Mouse (Mus musculus) liver, embryonic 12.5 days (tissue): Measurements from ENCODE around the gene Tmem100. TPM values are rescaled to one million over a fixed set of nuclear protein-coding genes. Genes with fewer than 3 reads are reported as not detected.

Source experiments
- ATAC-seq: fragments of 200-750 bp; cut with Nextera tagmentation; 2 replicates; pipeline ENCODE4 v1.8.0; 2017; ENCODE audit warnings: moderate number of reproducible peaks, mild to moderate bottlenecking, moderate library complexity
- H3K27ac ChIP-seq: fragments of 300-500 bp; sonication (generic); 2 replicates; pipeline ENCODE4 v1.5.1; 2016; ENCODE audit warnings: mild to moderate bottlenecking
- H3K27me3 ChIP-seq: fragments of 300-500 bp; sonication (generic); replicated peaks from 2 replicates; pipeline ENCODE4 v1.6.1; 2016; ENCODE audit warnings: mild to moderate bottlenecking, moderate library complexity
- H3K36me3 ChIP-seq: fragments of 300-500 bp; sonication (generic); 2 replicates; pipeline ENCODE4 v1.6.1; 2016; ENCODE audit warnings: mild to moderate bottlenecking, moderate library complexity
- H3K4me1 ChIP-seq: fragments of 300-500 bp; sonication (generic); 2 replicates; pipeline ENCODE4 v1.6.1; 2016
- H3K4me2 ChIP-seq: fragments of 300-500 bp; sonication (generic); 2 replicates; pipeline ENCODE4 v1.6.1; 2016; ENCODE audit warnings: mild to moderate bottlenecking, moderate library complexity
- H3K4me3 ChIP-seq: fragments of 300-500 bp; sonication (generic); 2 replicates; pipeline ENCODE4 v1.5.1; 2016; ENCODE audit warnings: mild to moderate bottlenecking, moderate library complexity
- H3K9ac ChIP-seq: fragments of 300-500 bp; sonication (generic); 2 replicates; pipeline ENCODE4 v1.6.1; 2016; ENCODE audit warnings: mild to moderate bottlenecking, moderate library complexity
- H3K9me3 ChIP-seq: fragments of 300-500 bp; sonication (generic); replicated peaks from 2 replicates; pipeline ENCODE4 v1.6.1; 2016; ENCODE audit warnings: mild to moderate bottlenecking, moderate library complexity
- WGBS: fragments of 180-500 bp; shearing (Covaris S2); methylation state at CpG from one replicate; pipeline ENCODE4 v1.1.7; 2016; ENCODE audit not compliant: insufficient replicate concordance; 5-methylcytosine and 5-hydroxymethylcytosine counted together
- polyA plus RNA-seq: library from polyadenylated mRNA; unstranded; fragments of >200 nt; fragmentation: Nextera tagmentation; extraction: Ambion mirVana; gene quantifications from 2 replicates; pipeline ENCODE4 v1.2.1, GENCODE M21; 2016

Tmem100 gene
- polyA plus RNA-seq, 1 experiment from 2014 or later: 0.55 TPM

DNA sequence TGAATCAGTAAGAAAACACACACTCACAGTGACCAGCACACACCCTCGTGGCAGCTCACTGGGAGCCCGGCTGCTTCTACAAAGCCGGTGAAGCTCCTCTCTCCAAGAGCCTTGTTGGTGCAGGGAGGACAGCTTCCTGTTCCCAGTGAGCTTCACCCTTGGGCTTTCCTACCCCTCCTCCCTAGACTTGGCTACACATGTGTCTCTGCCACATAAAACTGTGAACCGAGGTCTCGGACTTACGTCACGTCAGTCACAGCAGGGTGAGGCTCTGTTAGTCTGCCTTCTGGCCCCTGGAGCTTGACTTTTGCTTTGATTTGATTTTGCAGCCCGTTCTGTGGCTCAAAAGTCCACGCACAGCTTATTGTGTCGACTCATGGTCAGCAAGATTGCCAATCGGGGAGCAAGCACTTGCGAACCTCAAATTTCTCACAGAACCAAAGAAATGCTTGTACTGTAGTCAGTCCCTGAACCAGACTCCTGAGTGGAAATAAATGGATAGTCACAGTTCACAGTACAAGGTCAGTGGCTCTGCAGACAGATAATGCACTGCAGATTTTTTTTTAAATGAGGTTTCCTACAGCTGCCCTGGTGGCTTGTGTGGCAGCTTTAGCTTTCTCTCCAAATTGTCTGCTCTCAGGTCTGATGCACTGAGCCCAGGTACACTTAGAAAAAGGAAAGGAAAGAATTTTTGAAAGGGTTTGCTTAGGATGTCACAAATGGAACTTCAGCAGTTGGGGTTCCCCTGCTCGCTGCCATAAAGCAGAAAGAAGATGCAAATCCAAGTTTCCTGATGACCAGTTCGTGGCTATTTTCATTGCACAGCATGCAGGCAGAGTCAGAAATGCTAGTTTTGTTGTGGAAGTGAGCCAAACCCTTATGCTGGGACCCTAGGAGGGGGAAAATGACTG lies 4.0 kb upstream of the Tmem100 start:
- WGBS: 58% methylated on average over 14 of the region's 14 CpGs
- H3K36me3 ChIP-seq: no peaks in the 10 kb centered on the region
- H3K27ac ChIP-seq: no peak overlapping the region
- no peak overlapping the region for H3K4me3 ChIP-seq
- H3K4me1 ChIP-seq: no peaks in the 10 kb centered on the region
- H3K9ac ChIP-seq: no peak overlapping the region
- peaks cover 18% of the 10 kb centered on the region for H3K27me3 ChIP-seq
- ATAC-seq: no peak
- H3K9me3 ChIP-seq: no peaks in the 10 kb centered on the region
- no peak overlapping the region for H3K4me2 ChIP-seq

DNA sequence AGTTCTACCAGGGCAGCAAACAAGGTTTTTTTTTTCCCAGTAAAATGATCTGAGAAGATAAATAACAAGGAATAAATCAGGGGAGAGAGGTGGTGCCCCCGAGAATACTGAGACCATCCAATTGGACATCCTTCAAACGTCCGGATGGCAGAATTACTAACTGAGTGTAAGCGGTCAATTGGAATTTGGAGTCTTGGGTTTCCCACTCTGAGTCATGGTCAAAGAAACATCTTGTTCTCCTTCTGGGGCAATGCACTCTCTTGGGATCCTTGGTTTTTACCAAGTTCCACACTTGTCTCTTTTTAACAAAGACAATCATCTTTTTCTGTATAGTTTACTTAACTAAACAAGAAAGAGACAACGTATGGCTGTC lies 3.4 kb upstream of the Tmem100 start:
- no peak for ATAC-seq
- Histone ChIP-seq H3K9ac (no peak overlapping the region), H3K9me3 (no peaks in the 10 kb centered on the region), H3K4me3 (no peak overlapping the region), H3K4me1 (no peaks in the 10 kb centered on the region), H3K27ac (no peak overlapping the region), H3K36me3 (no peaks in the 10 kb centered on the region), H3K4me2 (no peak overlapping the region), H3K27me3 (peaks cover 24% of the 10 kb centered on the region)
- 74% methylated on average over 5 of the region's 5 CpGs for WGBS

DNA sequence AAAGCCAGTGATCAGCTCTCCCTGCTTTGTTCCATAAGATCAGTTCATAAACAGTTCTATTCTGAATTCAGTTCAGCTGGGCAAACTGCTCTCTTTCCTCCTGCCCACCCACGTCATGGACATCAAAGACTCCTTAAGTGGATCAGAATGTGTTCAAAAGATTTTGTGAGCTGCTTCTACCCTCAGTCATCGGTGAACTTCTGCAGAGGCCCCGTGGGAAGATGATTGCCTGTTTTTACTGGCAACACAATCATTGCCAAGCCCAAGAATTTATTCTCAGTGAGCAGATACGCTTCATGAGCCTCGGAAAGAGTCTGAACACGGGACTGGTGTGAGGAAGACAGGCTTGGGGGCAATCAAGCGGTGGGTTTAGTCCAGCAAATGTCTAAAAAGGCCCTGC lies 2.9 kb upstream of the Tmem100 start:
- Histone ChIP-seq H3K27ac (no peak overlapping the region), H3K4me3 (no peak overlapping the region), H3K36me3 (no peaks in the 10 kb centered on the region), H3K9me3 (no peaks in the 10 kb centered on the region), H3K4me1 (no peaks in the 10 kb centered on the region), H3K9ac (no peak overlapping the region), H3K4me2 (no peak overlapping the region), H3K27me3 (peaks cover 28% of the 10 kb centered on the region)
- ATAC-seq: no peak
- WGBS: 65% methylated on average over 7 of the region's 7 CpGs

DNA sequence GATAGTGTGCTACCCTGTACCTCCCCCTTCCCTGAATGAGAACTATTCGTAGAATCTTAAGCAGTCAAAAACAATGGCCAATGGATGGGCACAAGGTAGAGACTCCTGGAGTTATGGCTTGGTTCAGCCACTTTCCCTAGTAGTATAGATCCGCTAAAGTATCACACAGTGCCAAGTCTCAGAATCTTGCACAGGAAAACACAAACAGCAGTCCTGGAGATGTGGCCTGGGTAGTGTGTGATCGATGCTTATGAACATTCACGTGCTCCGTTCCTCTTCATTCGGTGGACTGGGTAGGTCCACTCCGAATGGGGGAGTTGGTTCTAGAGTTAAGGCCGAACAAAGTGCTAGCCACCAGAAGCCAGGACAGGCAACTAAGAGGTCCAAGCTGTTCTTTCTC lies 1.4 kb upstream of the Tmem100 start:
- peaks cover 42% of the 10 kb centered on the region for H3K27me3 ChIP-seq
- no peaks in the 10 kb centered on the region for H3K36me3 ChIP-seq
- ATAC-seq: no peak
- H3K9me3 ChIP-seq: no peaks in the 10 kb centered on the region
- no peak overlapping the region for H3K9ac ChIP-seq
- WGBS: 81% methylated on average over 8 of the region's 8 CpGs
- H3K4me2 ChIP-seq: no peak overlapping the region
- no peak overlapping the region for H3K27ac ChIP-seq
- no peak overlapping the region for H3K4me3 ChIP-seq
- H3K4me1 ChIP-seq: no peaks in the 10 kb centered on the region

DNA sequence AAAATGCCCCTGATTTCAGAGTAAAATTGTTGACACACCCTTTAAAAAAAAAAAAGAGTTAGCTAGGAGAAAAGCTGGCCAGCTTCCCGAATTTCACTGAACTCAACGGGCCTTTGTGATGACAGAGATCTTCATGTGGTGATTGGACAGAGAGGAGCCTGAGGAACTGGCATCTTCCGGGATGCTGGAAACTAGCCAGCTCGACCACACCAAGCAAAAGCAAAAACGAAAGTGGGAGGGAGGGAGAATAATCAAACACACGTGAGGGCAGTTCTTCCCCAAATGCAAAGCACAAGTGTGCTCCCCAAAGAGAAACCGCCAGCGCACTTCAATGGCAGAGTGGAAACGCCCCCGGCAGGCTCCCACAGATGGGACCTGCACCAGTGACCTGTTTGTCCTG lies 794 bp upstream of the Tmem100 start:
- Histone ChIP-seq H3K27ac (no peak overlapping the region), H3K36me3 (no peaks in the 10 kb centered on the region), H3K27me3 (peaks cover 44% of the 10 kb centered on the region), H3K9me3 (no peaks in the 10 kb centered on the region), H3K4me2 (0 out of 2 replicates have a peak overlapping the region, but pooled peaks have one; percentile 32), H3K9ac (no peak overlapping the region), H3K4me3 (peak overlapping the region; percentile 5; the same call in 1 of the 2 replicates), H3K4me1 (no peaks in the 10 kb centered on the region)
- ATAC-seq: no peak
- WGBS: 32% methylated on average over 10 of the region's 10 CpGs

DNA sequence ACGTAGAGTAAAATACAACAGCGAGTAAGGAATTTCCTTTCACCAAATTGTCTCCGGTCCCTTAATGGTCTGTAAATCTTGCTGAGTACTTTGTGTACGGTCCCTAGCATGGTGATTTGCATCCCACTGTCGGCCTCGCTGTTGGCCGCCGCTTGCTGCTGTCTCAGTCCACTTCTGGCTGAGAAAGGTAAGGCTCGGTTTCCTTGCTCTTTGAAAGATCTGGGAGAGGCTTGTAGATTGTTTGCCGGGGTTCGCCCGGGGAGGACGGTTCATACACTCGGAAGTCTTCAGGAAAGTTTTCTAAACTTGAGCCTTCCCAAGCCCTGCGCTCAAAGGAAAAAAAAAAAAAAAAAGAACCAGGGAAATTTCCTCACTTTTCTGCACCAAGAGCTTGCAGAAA lies 409 bp downstream of the Tmem100 start:
- Histone ChIP-seq H3K9ac (no peak overlapping the region), H3K9me3 (no peaks in the 10 kb centered on the region), H3K4me1 (no peaks in the 10 kb centered on the region), H3K4me3 (peak overlapping the region; percentile 13; the same call in 1 of the 2 replicates), H3K27me3 (peaks cover 51% of the 10 kb centered on the region), H3K27ac (no peak overlapping the region), H3K36me3 (no peaks in the 10 kb centered on the region), H3K4me2 (peak overlapping the region; percentile 32)
- WGBS: 3% methylated on average over 15 of the region's 15 CpGs
- ATAC-seq: no peak

DNA sequence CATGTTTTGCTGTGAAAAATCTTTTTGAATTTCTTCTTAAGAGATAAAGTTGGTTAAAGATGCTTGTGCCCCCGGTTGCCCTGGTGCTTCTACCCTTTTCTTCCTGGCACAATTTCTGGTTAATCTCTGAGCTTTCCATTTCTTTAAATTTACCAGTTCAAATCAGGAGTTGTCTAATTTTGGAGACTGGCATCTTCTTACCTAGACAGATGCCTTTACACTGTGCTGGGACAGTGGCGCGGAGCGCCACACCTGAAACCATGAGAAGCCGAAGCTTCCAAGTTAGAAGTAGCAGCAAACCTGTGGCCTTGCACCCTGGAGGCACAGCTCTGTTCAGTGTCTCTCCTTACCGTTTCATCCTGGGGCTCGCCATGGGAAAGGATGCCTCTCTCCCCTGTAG lies 928 bp downstream of the Tmem100 start:
- H3K9me3 ChIP-seq: no peaks in the 10 kb centered on the region
- WGBS: 25% methylated on average over 7 of the region's 7 CpGs
- H3K9ac ChIP-seq: no peak overlapping the region
- no peaks in the 10 kb centered on the region for H3K36me3 ChIP-seq
- H3K27me3 ChIP-seq: peaks cover 51% of the 10 kb centered on the region
- no peak overlapping the region for H3K4me3 ChIP-seq
- no peak overlapping the region for H3K27ac ChIP-seq
- H3K4me2 ChIP-seq: peak overlapping the region; percentile 32; the same call in 1 of the 2 replicates
- no peak for ATAC-seq
- H3K4me1 ChIP-seq: no peaks in the 10 kb centered on the region

DNA sequence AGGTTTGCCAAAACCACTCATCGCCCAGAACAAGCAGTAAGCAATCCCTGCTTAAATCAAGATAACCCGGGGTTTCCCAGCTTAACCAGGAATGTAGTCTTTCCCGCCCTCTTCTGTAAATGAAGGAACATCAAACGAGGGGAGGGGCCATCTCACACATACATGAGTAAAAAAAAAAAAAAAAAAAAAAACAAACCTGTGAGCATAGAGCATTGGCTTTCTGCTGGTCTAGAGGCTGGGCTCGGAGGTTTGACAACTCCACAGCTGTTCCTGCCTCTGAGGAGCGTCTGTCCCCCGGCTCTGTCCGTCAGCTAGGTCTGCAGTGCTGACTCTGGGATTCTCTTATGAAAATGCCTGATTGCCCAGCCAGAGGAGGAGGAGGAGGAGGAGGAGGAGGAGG lies 2.7 kb downstream of the Tmem100 start:
- peaks cover 51% of the 10 kb centered on the region for H3K27me3 ChIP-seq
- WGBS: 21% methylated on average over 8 of the region's 8 CpGs
- ATAC-seq: no peak
- H3K4me3 ChIP-seq: no peak overlapping the region
- no peak overlapping the region for H3K9ac ChIP-seq
- no peaks in the 10 kb centered on the region for H3K9me3 ChIP-seq
- H3K4me1 ChIP-seq: no peaks in the 10 kb centered on the region
- no peak overlapping the region for H3K4me2 ChIP-seq
- no peaks in the 10 kb centered on the region for H3K36me3 ChIP-seq
- no peak overlapping the region for H3K27ac ChIP-seq

DNA sequence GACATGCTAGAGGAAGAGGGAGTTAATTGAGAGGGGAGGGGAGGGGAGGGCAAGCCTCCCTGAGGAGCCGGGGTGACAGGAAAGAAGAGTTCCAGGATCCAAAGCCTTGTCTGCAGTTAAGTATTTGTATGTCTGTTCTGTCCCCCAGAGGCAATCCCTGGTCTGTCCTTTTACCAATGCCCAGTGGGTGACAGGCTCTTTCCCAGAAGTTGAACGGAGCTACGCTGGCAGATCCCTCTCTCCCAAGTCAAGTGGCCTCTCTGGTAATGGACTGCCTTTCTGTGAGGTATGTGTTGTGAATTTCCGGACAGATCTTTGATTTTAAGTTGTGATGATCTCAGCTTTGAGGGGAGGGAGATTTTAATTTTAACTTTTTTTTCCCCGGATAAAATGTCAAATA lies 3.3 kb downstream of the Tmem100 start:
- H3K27me3 ChIP-seq: peaks cover 51% of the 10 kb centered on the region
- H3K4me1 ChIP-seq: no peaks in the 10 kb centered on the region
- H3K9me3 ChIP-seq: no peaks in the 10 kb centered on the region
- H3K4me2 ChIP-seq: no peak overlapping the region
- H3K9ac ChIP-seq: no peak overlapping the region
- no peak overlapping the region for H3K27ac ChIP-seq
- ATAC-seq: no peak
- no peak overlapping the region for H3K4me3 ChIP-seq
- WGBS: 46% methylated on average over 5 of the region's 5 CpGs
- no peaks in the 10 kb centered on the region for H3K36me3 ChIP-seq

DNA sequence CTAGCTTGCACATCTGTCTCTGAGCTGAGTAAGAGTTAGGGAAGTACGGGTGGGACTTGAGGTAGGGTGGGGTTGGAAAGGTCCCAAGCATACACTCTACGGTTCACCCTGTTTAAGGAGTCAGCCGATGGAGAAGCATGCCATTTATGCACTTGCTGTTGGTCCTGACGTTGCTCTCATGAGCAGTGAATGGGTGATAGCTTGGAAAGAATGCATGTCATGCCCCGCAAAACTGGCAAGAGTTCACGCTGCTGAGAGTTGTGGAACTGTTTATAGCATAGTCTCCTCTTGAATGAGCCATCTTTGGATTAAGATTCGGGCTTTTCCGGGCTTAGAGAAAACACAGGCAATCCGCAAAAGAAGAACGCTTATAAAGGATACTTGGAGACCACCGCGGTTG lies 4.5 kb downstream of the Tmem100 start:
- 71% methylated on average over 12 of the region's 12 CpGs for WGBS
- no peaks in the 10 kb centered on the region for H3K4me1 ChIP-seq

DNA sequence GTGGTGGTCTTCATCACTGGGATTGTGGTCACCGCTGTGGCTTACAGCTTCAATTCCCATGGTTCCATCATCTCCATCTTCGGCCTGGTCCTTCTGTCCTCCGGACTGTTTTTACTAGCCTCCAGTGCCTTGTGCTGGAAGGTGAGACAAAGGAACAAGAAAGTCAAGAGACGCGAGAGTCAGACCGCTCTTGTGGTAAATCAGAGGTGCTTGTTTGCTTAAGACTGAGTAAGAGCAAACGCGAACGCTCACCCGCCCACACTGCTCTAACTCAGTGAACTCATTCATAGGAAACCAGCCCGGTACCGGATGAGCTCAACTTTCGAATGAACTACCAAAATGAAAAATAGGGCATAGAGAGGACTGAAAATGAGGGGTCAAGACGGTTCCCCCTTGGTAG lies 5.4 kb downstream of the Tmem100 start:
- Histone ChIP-seq H3K4me1 (no peaks in the 10 kb centered on the region), H3K9ac (no peak overlapping the region), H3K36me3 (no peaks in the 10 kb centered on the region), H3K27me3 (peaks cover 39% of the 10 kb centered on the region), H3K9me3 (no peaks in the 10 kb centered on the region), H3K27ac (no peak overlapping the region), H3K4me2 (no peak overlapping the region), H3K4me3 (no peak overlapping the region)
- no peak for ATAC-seq
- 79% methylated on average over 14 of the region's 14 CpGs for WGBS

More for the DNA sequence above, 4.5 kb downstream of the Tmem100 start:
- Histone ChIP-seq H3K9me3 (no peaks in the 10 kb centered on the region), H3K4me3 (no peak overlapping the region), H3K9ac (no peak overlapping the region), H3K27ac (no peak overlapping the region), H3K4me2 (no peak overlapping the region), H3K36me3 (no peaks in the 10 kb centered on the region), H3K27me3 (peaks cover 47% of the 10 kb centered on the region)
- no peak for ATAC-seq

DNA sequence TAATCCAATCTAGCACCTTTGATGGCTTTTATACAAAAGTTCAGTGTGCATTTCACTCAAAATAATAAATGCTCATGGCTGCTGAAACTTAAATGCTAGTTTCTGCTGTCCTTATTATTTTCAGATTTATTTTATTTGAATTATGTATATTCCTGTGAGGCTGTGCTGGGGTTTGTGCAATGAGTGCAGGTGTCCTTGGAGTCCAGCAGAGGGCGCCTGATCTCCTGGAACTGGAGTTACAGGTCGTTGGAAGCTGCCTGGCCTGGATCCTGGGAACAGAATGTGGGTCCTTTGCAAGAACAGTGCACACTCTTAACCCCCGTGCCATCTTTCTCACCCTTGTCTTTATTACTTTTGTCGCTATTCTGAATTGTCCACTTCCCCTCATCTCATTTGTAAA lies 6.3 kb downstream of the Tmem100 start:
- ATAC-seq: no peak
- Histone ChIP-seq H3K4me2 (no peak overlapping the region), H3K4me3 (no peak overlapping the region), H3K9ac (no peak overlapping the region), H3K27me3 (peaks cover 31% of the 10 kb centered on the region), H3K9me3 (no peaks in the 10 kb centered on the region), H3K27ac (no peak overlapping the region), H3K4me1 (no peaks in the 10 kb centered on the region), H3K36me3 (no peaks in the 10 kb centered on the region)
- 64% methylated on average over 4 of the region's 4 CpGs for WGBS

DNA sequence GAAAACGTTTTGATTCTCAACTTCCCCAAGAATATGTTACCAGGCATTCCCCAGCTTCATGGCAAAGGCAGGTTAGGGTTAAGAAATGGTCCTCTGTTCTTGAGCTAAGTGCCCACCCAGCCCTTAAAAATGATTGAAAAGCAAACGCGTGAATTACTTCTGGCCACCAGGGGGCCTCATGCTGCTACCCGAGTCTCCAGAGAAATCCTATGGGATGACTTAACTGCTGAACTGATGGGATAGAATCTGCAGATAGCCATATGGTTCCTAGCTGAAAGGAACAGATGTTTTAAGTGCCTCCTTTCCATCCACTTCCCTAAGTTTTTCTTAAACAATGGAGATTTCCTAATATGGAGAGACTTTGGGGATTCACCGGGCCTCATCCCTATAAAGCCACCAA lies 7.9 kb downstream of the Tmem100 start:
- H3K9me3 ChIP-seq: no peaks in the 10 kb centered on the region
- H3K4me3 ChIP-seq: no peak overlapping the region
- H3K4me1 ChIP-seq: no peaks in the 10 kb centered on the region
- H3K36me3 ChIP-seq: no peaks in the 10 kb centered on the region
- 24% methylated on average over 5 of the region's 5 CpGs for WGBS
- H3K9ac ChIP-seq: no peak overlapping the region
- H3K4me2 ChIP-seq: no peak overlapping the region
- peaks cover 15% of the 10 kb centered on the region for H3K27me3 ChIP-seq
- H3K27ac ChIP-seq: no peak overlapping the region
- ATAC-seq: no peak
